Mouse (Mus musculus) heart, postnatal 0 days (tissue): Measurements from ENCODE around the gene Ccdc103.

Experiments used
- CTCF ChIP-seq: IDR thresholded peaks from 2 replicates; pipeline ENCODE4 v1.5.1; 2016; ENCODE audit warnings: antibody characterized with exemption, control low read depth, low read depth
- EP300 ChIP-seq: IDR thresholded peaks from 2 replicates; pipeline ENCODE4 v1.6.1; 2016; ENCODE audit warnings: antibody characterized with exemption, low read depth

- peak; percentile 69 for TF ChIP-seq CTCF
- no peak for TF ChIP-seq EP300
Observed at GRCm38 (mm10) chr11:102864272-102864671, 16.7 kb upstream of the Ccdc103 start.
